Mouse (Mus musculus): ENCODE data around the gene B4galt1.
"Not testable (repeated sequence)": the region's sequence is repeated elsewhere in the genome, so short reads cannot be mapped to it uniquely, and the experiment has no call there.

The B4galt1 gene

DNA sequence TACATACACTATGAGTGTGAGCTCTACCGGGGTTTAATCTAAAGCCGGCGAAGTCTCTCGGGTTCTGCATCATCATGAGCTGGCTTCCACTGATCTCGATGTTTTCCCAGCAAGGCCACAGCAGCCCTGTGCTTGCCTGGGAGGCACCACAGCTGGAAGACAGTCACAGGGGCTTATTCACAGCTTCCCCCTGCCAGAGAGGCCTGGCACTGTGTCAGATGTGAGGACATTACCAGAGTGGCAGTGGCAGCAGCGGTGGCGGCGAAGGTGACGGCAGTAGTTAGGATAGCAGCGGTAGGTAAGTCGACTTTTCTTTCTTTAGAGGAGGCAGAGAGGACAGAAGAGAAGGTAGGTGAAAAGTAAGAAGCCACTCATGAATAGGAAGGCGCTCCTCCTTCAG, 35.9 kb downstream of the B4galt1 start:
- no peak for DNase-seq (ENCODE audit: low spot score)

DNA sequence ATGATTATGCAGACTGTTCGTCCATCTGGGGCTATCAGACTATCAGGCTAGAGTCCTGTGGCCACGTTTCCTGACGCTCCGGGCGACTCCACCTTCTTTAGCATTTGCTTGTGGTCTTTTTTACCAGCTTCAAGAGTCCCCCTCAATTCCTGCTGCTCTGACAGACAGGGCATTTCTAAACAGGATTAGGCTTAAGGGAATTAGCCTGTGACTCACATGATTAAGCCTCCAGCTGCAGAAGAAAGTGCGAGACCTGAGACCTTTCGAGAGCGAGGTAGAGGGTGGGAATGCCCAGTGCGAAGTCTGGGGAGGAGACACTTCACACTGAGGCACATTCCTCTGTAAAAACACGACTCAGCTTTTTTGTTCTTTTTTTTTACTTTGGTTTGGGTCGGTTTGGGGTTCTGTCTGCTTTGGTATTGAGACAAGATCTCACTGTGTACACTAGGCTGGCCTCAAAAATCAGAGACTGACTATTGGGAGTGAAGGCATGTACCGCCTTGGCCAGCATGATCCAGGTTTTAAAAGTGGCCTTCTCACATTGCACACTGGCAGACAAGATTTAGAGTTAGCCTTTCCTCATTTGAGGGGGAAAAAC, 37.9 kb downstream of the B4galt1 start:
- no peak for DNase-seq (ENCODE audit: low spot score)

DNA sequence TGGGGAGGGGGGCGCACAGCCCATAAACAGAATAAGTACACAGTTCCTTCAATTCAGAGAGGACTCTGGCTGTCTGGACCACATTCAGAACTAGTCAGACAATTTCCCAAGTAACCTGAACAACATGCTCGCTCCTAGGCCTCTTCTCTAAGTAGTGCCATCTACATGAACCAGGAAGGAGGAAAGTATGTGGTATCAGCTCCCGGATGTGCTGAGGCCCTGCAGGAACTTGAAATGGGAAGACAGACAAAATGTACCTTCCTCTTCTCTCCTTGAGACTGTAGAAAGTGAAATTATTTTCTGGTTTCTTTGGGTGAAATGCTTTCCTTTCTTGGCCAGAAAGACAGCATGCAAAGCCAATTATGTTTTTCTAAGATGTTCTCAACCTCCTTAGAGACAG, 38.7 kb downstream of the B4galt1 start:
- DNase-seq (ENCODE audit: low spot score): no peak

DNA sequence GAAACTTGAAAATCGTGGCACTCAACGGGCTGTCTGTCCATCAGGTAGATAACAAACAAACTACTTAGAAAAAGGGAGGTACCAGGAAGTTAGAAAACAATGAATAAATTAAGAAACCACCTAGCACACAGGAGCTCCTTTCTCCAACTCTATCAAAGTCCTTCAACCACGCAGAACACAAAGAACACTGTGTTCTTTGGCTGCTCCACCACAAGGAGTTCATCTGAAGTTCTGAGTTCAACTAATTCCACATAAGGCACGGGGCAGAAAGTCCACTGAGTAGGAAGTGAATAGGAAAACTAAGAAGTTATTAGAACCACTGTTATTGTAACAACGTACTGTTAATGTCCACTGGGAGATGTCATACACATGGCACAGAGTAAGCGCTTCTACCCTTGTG, 39.4 kb downstream of the B4galt1 start:
- DNase-seq (ENCODE audit: low spot score): no peak

DNA sequence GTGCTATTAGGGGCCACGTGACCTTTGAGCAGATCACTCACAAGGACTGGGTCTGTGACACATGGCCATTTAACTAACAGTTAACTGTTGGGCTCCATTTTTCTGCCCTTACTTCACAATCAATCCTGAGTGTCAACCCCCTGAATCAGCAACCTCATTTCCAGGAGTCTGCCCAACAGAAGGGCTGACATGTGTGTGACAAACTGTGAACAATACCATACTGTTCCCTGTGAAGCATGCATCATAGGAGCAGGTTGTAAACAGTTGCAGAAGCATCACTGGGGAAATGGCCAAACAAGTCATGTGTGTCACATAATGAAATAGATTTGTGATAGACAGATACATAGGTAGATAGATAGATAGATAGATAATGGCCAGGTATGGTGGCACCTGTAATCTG, 40.9 kb downstream of the B4galt1 start:
- DNase-seq (ENCODE audit: low spot score): no peak

DNA sequence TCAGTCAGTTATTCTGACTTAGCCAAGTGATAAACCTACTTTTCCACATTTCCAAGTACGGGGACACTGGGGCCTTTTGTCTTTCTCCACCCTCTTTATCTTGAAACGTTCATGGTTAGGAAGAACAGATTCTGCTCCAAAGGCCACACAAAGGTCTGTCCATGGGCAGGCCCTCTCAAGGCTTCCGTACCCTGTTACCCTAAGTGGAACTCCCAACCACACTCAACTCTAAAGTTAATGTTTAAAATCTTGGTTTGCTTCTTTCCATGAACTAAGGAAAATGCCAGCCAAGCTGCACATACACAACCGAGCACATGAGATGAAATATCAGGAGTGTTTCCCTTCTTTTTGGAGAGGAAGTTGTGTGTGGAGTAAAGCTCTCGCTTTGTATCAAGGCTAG, 43.3 kb downstream of the B4galt1 start:
- no peak for DNase-seq (ENCODE audit: low spot score)

DNA sequence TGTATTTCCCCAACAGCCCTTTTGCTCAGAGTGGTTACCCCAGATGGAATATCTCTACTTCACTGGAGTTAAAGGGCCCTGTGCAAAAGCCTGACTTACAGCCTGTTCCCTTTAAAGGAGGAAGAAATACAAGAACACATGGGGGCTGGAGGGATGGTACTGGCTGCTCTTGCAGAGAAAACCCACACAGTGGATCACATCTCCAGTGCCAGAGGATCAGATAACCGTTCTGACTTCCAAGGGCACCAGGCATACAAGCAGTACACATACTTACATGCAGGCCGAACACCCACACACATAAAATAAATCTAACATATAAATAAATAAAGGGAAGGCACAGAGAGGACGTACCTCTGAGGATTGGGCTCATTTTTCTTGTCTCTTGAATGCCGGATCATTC, 46.4 kb downstream of the B4galt1 start:
- DNase-seq (ENCODE audit: low spot score): no peak

DNA sequence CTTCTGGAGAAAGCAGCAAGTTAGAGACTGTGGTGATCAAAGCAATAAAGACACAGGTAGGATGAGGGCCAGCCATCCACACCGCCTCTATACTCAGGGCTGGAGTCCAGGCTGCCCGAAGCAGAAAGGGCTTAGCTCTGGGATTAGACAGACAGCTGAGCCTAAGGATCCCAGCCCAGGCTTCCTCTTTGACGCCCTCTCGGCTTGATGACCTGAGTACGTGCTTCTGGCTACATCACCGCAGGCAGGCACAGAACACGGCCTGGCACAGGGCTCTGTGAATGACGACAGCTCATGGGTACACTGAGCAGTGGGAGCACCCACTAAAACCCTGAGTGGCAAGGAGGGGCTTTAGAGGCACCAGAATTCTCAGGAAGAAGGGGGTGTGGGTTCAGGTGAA, 48.4 kb downstream of the B4galt1 start:
- DNase-seq (ENCODE audit: low spot score): no peak

DNA sequence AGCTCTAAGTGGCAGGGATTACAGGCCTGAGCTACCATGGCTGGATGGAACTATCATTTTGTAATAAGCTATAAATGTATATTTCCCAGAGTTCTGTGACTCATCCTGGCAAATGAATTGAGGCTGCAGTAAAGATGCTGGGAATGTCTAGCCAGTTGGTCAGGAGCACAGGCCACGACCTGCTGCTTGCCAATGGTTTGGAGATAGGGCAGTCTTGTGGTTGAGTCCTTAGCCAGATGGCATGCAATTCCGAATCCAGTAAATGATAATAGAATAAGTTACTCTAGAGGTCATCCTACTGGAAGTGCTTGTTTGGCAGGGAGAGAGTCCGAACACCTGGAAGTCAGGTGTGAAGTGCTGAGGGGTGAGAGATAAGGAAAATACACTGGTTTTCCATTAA, 51.0 kb downstream of the B4galt1 start:
- DNase-seq (ENCODE audit: low spot score): no peak

DNA sequence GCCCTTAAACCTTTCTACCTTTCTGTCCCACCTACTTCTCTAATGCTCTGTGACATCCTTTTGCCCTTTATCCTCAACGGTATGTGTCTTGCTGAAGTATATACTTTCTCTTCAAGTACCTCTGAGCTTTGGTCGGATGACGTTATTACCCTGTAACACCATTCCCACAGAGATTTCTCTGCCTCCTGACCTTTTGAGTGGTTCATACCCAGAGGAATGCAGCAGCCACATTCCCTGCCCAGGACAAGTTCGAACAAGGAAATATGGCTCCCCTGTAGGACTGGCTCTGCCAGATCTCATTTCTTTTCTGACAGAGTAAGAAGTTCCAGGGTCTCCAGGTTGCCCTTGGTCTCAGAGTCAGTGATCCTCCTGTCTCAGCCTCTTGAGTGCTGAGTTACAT, 51.9 kb downstream of the B4galt1 start:
- no peak for DNase-seq (ENCODE audit: low spot score)

DNA sequence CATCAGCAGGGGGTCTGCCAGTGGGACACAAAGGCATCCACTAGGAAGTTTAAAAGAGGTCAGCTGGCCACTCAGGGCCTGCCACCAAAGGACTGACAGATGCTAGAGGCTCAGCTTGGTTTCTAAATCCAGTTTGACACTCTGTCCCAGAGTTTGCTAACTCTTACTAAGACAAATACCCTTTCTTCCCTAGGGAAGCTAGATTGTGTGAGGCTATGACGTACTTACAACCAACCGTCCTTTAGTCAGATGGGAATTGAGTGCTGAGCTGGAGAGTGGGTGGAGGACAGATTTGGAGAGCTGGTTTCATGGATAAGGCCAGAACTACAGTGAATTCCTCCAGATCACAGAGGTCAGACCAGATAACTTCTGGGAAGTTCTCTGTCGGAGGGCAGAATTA, 52.9 kb downstream of the B4galt1 start:
- DNase-seq (ENCODE audit: low spot score): peak; percentile 50

DNA sequence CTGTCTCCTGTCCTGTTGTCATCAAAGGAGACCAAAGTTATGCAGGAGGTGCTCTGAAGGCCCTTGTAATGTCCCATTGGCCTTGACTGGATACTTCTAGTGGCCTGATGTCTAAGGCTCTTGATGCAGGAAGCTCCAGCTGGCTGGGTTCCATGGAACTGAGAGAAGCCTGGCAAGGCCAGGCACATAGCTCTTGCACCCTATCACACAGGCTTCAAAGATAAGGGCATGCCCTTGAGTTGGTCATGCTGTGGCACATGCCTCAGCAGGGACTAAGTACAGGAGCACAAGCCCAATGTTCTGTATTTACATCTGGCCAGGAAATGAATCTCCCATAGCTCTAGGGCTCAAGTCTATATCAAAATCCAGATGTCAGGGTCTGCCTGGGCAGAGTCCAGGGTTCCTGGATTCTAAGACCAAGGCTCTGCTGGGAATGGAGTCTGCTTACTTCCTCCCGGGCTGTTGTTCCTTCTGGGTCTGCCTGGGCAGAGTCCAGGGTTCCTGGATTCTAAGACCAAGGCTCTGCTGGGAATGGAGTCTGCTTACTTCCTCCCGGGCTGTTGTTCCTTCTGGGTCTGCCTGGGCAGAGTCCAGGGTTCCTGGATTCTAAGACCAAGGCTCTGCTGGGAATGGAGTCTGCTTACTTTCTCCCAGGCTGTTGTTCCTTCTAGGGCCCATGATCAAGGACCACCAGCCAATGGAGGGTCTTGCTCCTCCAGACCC, 54.8 kb downstream of the B4galt1 start:
- not testable (repeated sequence) for DNase-seq (ENCODE audit: low spot score)

DNA sequence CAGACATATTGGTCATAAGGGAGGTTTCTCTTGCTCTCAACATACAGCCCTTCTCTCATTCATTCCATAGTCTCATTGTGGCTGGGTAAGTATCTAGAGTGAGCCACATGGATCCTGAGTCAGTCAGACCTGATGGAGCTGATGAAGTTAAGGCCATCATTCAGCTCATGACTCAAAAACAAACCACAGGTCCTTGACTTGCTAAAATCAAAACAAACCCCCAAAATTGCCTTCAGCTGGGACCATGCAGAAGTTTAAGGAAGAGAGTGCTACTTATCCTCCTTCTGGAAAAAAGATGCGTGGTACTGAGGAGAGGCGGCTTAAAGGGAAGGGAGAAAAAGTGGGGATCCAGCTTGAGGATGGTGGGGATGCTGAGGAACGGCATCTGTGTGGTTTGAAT, 58.0 kb downstream of the B4galt1 start:
- no peak for DNase-seq (ENCODE audit: low spot score)

DNA sequence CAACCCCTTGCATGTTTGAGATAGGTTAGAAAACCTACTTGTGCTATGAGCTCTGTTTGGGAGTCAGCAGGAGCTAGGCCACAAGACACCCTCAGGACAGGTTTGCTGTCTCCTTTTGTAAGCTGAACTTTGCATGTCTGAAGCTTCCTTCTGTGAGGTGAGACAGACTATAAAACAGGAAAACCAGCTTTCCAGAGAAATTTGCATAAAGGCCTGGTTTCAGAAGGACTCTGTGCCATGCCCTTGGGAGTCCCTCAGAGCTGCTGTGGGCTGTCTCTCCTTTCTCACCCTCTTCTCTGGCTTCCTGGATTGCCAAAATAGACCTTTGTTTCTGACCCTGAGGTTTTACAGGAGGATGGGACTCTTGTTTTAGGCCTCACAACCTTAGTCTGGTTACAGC, 59.5 kb downstream of the B4galt1 start:
- no peak for DNase-seq (ENCODE audit: low spot score)

DNA sequence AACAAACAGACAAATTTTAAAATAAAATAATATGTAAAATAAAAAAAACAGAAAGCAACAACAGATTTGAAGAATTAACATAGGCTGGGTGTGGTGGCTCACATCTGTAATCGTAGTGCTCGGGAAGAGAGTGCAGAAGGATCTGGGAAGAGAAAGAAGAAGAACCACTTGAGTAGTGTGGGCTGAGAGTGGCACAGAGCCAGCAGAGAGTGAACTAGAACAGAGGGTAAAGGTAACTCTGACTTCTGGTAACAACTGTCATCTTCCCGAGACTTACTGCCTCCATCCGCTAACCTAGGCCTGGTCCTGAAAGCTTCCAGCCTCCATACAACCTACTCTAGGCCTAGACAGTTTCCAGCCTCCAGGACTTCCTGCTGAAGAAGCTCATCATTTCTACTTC, 62.6 kb downstream of the B4galt1 start:
- no peak for DNase-seq (ENCODE audit: low spot score)

DNA sequence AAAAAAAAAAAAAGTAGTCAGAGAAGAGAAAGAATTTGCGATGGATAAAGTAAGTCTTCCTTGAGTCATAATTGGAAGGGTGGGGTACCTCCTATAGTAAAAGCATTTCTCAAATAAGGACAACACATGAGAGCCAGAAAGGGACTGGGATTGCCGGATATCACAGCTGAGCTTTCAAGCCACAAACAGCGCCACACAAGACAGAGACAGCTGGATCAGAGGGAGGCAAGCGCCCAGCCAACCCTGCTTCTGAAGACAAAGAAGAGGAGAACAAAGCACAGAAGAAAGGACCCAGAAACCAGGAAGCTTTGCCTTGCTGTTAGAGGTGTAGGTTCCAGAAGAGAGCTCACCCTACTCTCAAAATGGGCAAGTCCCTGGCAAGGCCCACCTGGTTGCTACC, 67.2 kb downstream of the B4galt1 start:
- DNase-seq (ENCODE audit: low spot score): no peak

DNA sequence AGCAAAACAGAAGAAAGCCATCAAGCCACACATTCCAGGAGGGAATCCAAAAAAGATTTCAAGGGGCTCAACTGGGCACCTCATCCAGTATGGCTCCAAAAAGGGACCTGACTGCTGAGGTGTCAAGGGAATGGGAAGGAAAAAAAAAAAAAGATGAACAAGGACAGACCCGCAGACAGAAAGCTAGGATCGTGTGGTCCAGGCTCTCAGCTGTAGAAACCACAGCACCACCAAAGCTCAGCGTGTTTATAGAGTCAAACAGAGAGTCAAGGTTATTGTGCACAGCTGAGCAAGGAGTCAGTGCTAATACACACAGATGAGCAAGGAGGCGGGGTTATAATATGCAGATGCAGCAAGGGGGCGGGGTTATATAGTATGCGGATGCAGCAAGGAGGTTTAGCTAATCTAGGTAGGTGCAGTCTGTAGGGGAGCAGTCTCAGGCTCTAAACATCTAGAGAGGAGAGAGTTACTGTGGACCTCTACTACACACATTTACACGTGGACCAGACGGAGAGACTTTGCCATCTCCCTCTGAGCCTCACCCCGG, 68.1 kb downstream of the B4galt1 start:
- DNase-seq (ENCODE audit: low spot score): peak; percentile 54

DNA sequence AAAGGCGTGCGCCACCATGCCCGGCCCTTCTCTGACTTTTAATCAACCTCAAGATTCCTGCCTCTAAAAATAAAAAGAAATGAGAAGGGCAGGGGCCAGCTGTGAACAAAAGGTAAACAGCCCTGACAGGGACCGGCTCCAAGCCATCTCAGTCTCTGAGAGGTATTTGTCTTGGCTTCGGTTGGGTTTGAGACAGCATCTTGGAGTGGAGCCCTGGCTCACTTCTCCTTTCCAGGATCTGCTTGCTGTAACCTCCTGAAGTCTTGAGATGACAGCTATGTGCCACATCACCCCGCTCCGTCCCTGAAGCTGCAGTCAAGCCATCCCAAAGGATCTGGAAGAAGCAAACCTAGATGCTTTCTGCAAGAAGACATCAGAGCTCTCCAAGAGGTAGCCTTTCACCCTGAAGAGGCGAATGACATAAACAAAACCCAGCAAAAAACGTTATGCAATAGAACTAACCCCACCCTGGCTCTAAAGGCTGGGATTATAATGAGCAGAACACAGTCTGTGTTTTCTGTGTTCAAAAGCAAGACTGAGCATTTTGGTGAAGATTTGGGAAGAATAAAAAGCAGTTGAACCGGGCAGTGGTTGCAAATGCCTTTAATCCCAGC, 69.1 kb downstream of the B4galt1 start:
- DNase-seq (ENCODE audit: low spot score): no peak

DNA sequence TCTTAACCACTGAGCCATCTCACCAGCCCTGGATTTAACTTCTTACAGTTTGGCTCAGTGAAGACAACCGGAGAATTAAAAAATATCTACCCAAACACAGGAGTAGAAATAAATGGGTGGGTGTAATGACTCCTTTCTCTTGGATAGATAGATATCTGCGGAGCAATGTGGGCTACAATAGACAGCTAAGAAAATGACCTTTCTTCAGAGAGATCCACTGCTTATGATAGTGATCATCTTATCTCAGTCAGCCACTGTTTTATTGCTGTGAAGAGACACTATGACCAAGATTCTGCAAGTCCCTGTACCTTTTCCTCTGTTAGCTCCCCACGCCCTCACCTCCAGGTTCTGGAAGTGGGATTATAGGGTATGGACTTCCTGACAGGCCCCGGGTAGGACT, 70.8 kb downstream of the B4galt1 start:
- DNase-seq (ENCODE audit: low spot score): no peak

DNA sequence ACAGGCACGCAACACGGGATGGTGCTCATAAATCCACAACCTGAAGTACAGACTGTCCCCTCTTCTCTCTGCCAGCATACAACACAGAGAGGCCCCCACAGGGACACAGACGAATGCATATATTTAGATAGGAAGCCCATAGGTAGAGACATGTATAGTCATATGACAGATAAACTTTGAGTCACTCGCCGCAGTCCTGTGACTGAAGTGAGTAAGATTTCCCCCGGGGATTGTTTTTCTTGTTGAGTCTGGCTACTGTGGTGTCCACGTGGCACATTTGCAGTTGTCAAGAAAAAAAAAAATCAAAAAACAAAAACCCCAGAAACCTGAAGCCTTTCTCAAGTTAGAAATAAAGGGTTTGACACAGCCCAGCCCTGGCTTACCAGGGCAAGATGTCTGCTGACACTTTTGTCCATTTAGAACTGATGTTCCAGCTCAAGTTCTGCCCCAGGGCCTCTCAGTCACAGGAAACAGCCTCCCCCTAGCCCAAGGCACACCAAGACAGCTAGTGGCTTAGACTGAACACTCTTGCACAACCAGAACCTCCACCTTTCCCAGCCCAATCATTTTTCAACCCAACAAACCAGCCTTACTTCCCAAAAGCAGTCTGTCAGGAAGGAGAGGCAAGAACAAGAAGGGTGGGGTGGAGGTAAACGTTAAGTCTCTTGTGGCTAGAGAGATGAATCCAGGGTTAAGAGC, 71.9 kb downstream of the B4galt1 start:
- no peak for DNase-seq (ENCODE audit: low spot score)

DNA sequence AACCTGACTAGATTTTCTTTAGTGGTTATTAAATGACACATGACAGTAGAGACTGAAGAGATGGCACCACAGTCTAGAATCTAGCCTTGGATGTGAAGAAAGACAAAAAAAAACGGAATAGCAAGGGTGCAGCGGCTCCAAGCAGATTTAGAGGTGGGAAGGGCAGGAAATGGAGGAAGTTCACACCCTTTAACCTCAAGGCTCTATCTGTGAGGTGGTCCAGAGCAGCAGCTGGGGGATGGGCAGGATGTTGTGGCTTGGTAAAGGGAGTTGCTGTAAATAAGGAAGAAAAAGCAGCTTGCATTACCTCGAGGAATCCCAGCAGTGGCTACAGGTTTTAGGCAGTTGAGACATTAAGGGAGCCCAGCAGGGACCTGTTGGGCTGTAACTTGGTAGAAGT, 72.7 kb downstream of the B4galt1 start:
- DNase-seq (ENCODE audit: low spot score): no peak

DNA sequence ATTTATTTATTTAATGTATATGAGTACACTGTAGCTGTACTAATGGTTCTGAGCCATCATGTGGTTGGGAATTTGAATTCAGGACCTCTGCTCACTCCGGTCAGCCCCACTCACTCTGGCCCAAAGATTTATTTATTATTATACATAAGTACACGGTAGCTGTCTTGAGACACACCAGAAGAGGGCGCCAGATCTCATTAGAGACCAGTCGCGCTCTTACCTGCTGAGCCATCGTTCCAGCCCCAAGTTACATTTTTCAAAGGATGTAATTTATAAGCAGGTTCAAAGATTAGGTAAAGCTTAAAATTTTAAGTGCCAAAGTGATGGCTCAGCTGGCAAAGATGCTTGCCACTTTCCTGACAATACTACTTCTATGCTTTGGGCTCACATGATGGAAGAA, 75.1 kb downstream of the B4galt1 start:
- no peak for DNase-seq (ENCODE audit: low spot score)

DNA sequence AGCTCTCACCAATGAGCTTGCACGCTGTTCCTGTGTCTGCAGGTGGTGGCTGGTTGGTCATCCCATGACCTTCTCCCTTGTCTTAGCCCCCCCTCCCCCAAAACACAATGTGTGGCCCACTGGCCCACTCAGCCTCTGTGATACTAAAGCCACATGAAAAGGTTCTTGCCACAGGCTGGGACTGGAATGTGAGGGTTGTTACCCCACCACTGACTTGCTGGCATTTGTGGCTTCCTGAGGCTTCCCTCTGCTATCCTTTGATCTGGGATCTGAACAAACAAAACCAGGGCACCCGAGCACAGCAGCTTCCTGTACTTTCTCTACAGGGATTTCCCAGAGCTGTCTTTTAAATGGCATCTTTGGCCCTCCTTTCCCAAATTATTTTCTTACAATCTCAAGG, 76.7 kb downstream of the B4galt1 start:
- DNase-seq (ENCODE audit: low spot score): no peak
